ENCODE assay signal across 9 mouse cellular contexts in genomic region chr10:80017361-80017760, GRCm38 (mm10). TPM values are rescaled to one million over a fixed set of nuclear protein-coding genes. Genes with fewer than 3 reads are reported as not detected.
DNase-seq lines count a peak whose midpoint lies in the region; ATAC-seq and TF ChIP-seq lines count a peak whose summit lies in the region.
"Had no signal": no experiment of that assay in that cellular context is flagged by ENCODE, and none has a peak within 500 bp of the region (broad histone marks: within the 10 kb centered on the region; RNA-seq: fewer than 3 reads in every experiment).

No protein-coding gene starts in this region.

- WGBS in lung, adult 2 months, result 28% methylated on average over 3 of the region's 3 CpGs
- WGBS in hindbrain, embryonic 12.5 days, result 70% methylated on average over 3 of the region's 3 CpGs

- TF ChIP-seq POLR2A in lung, adult 2 months (IDR thresholded peaks at IDR 0.05; ENCODE audit: borderline replicate concordance, extremely low read depth, low read depth, low read length), result no peak

- H3K4me1 ChIP-seq in lung, adult 2 months (ENCODE audit: control insufficient read depth, insufficient read depth, low read length), result peaks cover 17% of the 10 kb centered on the region
- peaks cover 10% of the 10 kb centered on the region for H3K4me1 ChIP-seq in hindbrain, embryonic 12.5 days

- H3K36me3 ChIP-seq in hindbrain, embryonic 12.5 days, result no peaks in the 10 kb centered on the region

- no peak overlapping the region for H3K4me2 ChIP-seq in hindbrain, embryonic 12.5 days (replicated peaks)

- H3K9me3 ChIP-seq in hindbrain, embryonic 12.5 days (replicated peaks), result no peaks in the 10 kb centered on the region

- peak; percentile 53 for ATAC-seq in common myeloid progenitor, adult 5-6 weeks (replicated peaks; ENCODE audit: low read depth, poor library complexity, severe bottlenecking)
- ATAC-seq in hindbrain, embryonic 12.5 days (ENCODE audit: low FRiP score), result no peak

- no peak for TF ChIP-seq CTCF in lung, adult 2 months (IDR thresholded peaks at IDR 0.05; ENCODE audit: insufficient read depth, low read length)

- H3K9ac ChIP-seq in hindbrain, embryonic 12.5 days, result no peak overlapping the region

- peaks cover 74% of the 10 kb centered on the region for H3K27me3 ChIP-seq in hindbrain, embryonic 12.5 days

- no peak overlapping the region for H3K27ac ChIP-seq in hindbrain, embryonic 12.5 days

- peak overlapping the region; percentile 60 for H3K4me3 ChIP-seq in lung, adult 2 months (replicated peaks; ENCODE audit: extremely low read depth, low read depth, low read length)
- no peak overlapping the region for H3K4me3 ChIP-seq in hindbrain, embryonic 12.5 days

- peak; percentile 72 for DNase-seq in gastrocnemius, postnatal 25 days
- no peak for DNase-seq in gastrocnemius, postnatal 4 days (ENCODE audit: low spot score in 2 of 2)
- DNase-seq in lung, adult 2 months, result peak; percentile 40
- DNase-seq in spleen, postnatal 14 days (ENCODE audit: low spot score in 2 of 2), result peak; percentile 71 to 83
- no peak for DNase-seq in cerebellum, postnatal 4 days (ENCODE audit: low spot score in 2 of 2)
- DNase-seq in cerebellum, adult 9-11 months, result no peak
- DNase-seq: kidney, adult 18-20 months had no signal

RNA-seq across cellular contexts. Expression of gene Arhgap45, which starts 0.9 kb away (rescaled TPM):
- total RNA-seq in gastrocnemius, postnatal 25 days (2021), result 1 to 10 TPM; 1.0 to 2.1 TPM
- total RNA-seq in gastrocnemius, postnatal 4 days (2021), result 1 to 10 TPM; 4.0 to 4.7 TPM
- total RNA-seq in common myeloid progenitor, adult 5-6 weeks (2017), result 85.6 and 106 TPM in 2 replicates
- polyA plus RNA-seq in lung, adult 2 months (2012; rRNA removed), result 102 and 103 TPM in 2 replicates
- 8.7 and 8.9 TPM in 2 replicates for polyA plus RNA-seq in hindbrain, embryonic 12.5 days (2016; fragmentation: Nextera tagmentation; extraction: Ambion mirVana)

RNA-seq across cellular contexts. Expression of gene Abca7, which starts 21.1 kb away (rescaled TPM):
- 1 to 10 TPM; 4.9 to 5.7 TPM for total RNA-seq in gastrocnemius, postnatal 25 days (2021)
- 1 to 10 TPM; 4.8 to 4.9 TPM for total RNA-seq in gastrocnemius, postnatal 4 days (2021)
- 10.7 and 15.5 TPM in 2 replicates for total RNA-seq in common myeloid progenitor, adult 5-6 weeks (2017)
- polyA plus RNA-seq in lung, adult 2 months (2012; rRNA removed), result 31.4 and 38.2 TPM in 2 replicates
- 6.9 and 7.7 TPM in 2 replicates for polyA plus RNA-seq in hindbrain, embryonic 12.5 days (2016; fragmentation: Nextera tagmentation; extraction: Ambion mirVana)

RNA-seq across cellular contexts. Expression of gene Polr2e, which starts 22.2 kb away (rescaled TPM):
- 10 to 100 TPM; 43.2 to 45.5 TPM for total RNA-seq in gastrocnemius, postnatal 25 days (2021)
- 10 to 100 TPM; 77.3 to 77.7 TPM for total RNA-seq in gastrocnemius, postnatal 4 days (2021)
- 145 and 146 TPM in 2 replicates for total RNA-seq in common myeloid progenitor, adult 5-6 weeks (2017)
- 199 and 208 TPM in 2 replicates for polyA plus RNA-seq in lung, adult 2 months (2012; rRNA removed)
- polyA plus RNA-seq in hindbrain, embryonic 12.5 days (2016; fragmentation: Nextera tagmentation; extraction: Ambion mirVana), result 163 and 171 TPM in 2 replicates

RNA-seq across cellular contexts. Expression of gene Cnn2, which starts 29.0 kb away (rescaled TPM):
- total RNA-seq in gastrocnemius, postnatal 25 days (2021), result 1 to 10 TPM; 8.5 to 9.4 TPM
- total RNA-seq in gastrocnemius, postnatal 4 days (2021), result 10 to 100 TPM; 51.0 to 55.0 TPM
- 62.2 and 72.9 TPM in 2 replicates for total RNA-seq in common myeloid progenitor, adult 5-6 weeks (2017)
- 387 and 395 TPM in 2 replicates for polyA plus RNA-seq in lung, adult 2 months (2012; rRNA removed)
- polyA plus RNA-seq in hindbrain, embryonic 12.5 days (2016; fragmentation: Nextera tagmentation; extraction: Ambion mirVana), result 178 and 204 TPM in 2 replicates

RNA-seq across cellular contexts. Expression of gene Gpx4, which starts 29.6 kb away (rescaled TPM):
- 100 to 1,000 TPM; 527 to 618 TPM for total RNA-seq in gastrocnemius, postnatal 25 days (2021)
- 100 to 1,000 TPM; 339 to 434 TPM for total RNA-seq in gastrocnemius, postnatal 4 days (2021)
- total RNA-seq in common myeloid progenitor, adult 5-6 weeks (2017), result 451 and 481 TPM in 2 replicates
- polyA plus RNA-seq in lung, adult 2 months (2012; rRNA removed), result 581 and 623 TPM in 2 replicates
- polyA plus RNA-seq in hindbrain, embryonic 12.5 days (2016; fragmentation: Nextera tagmentation; extraction: Ambion mirVana), result 449 and 484 TPM in 2 replicates

Comparison
In these comparisons a context has a peak if more than half of its experiments do, and no peak if none do; other contexts are left out.
1. DNase-seq: peak in gastrocnemius, postnatal 25 days (single experiment), lung, adult 2 months (single experiment) and spleen, postnatal 14 days (2 of 2); none in gastrocnemius, postnatal 4 days (0 of 2), cerebellum, postnatal 4 days (0 of 2) and cerebellum, adult 9-11 months (single experiment).
2. RNA of gene Arhgap45, which starts 0.9 kb away (total RNA-seq): 85.6 to 106 TPM in common myeloid progenitor, adult 5-6 weeks; 4.0 to 4.7 TPM in gastrocnemius, postnatal 4 days and 1.0 to 2.1 TPM in gastrocnemius, postnatal 25 days; every median in the first group is over 10 times any median in the second.